In genomic region chr11:116285770-116286191, GRCm38 (mm10) we compare ENCODE assay signal across 12 mouse cellular contexts. TPM values are rescaled to one million over a fixed set of nuclear protein-coding genes. Genes with fewer than 3 reads are reported as not detected.
A peak's percentile ranks its signal among the peaks of the same experiment; 100 is the strongest.
DNase-seq lines count a peak whose midpoint lies in the region; ATAC-seq and TF ChIP-seq lines count a peak whose summit lies in the region.
"Had no signal": no experiment of that assay in that cellular context is flagged by ENCODE, and none has a peak within 500 bp of the region (broad histone marks: within the 10 kb centered on the region; RNA-seq: fewer than 3 reads in every experiment).

No protein-coding gene starts in this region.

- peaks cover 17% of the 10 kb centered on the region for H3K4me1 ChIP-seq in intestine, embryonic 14.5 days (replicated peaks; ENCODE audit: control insufficient read depth, insufficient read depth, low read length)
- no peaks in the 10 kb centered on the region for H3K4me1 ChIP-seq in intestine, postnatal 0 days (replicated peaks; ENCODE audit: control insufficient read depth, insufficient read depth, low read length)
- peaks cover 5% of the 10 kb centered on the region; the same call in 1 of the 2 replicates for H3K4me1 ChIP-seq in embryonic facial prominence, embryonic 11.5 days (ENCODE audit: control insufficient read depth, insufficient read depth, low read length)
- H3K4me1 ChIP-seq in hindbrain, postnatal 0 days (ENCODE audit: insufficient read depth, low read length): peaks cover 8% of the 10 kb centered on the region
- peaks cover 7% of the 10 kb centered on the region; the same call in 1 of the 2 replicates for H3K4me1 ChIP-seq in liver, postnatal 0 days (ENCODE audit: insufficient read depth)

- no peak overlapping the region for H3K4me2 ChIP-seq in intestine, embryonic 14.5 days (ENCODE audit: low read length)
- H3K4me2 ChIP-seq in intestine, postnatal 0 days (replicated peaks; ENCODE audit: low read depth): no peak overlapping the region
- H3K4me2 ChIP-seq in embryonic facial prominence, embryonic 11.5 days (ENCODE audit: low read depth, low read length): no peak overlapping the region
- H3K4me2 ChIP-seq in hindbrain, postnatal 0 days (ENCODE audit: low read depth, low read length): no peak overlapping the region
- H3K4me2 ChIP-seq in liver, postnatal 0 days (ENCODE audit: low read depth, low read length): no peak overlapping the region
- H3K4me2 ChIP-seq: heart, embryonic 13.5 days had no signal

- peaks cover 47% of the 10 kb centered on the region for H3K27me3 ChIP-seq in intestine, embryonic 14.5 days (replicated peaks; ENCODE audit: control insufficient read depth, insufficient read depth, low read length)
- H3K27me3 ChIP-seq in intestine, postnatal 0 days (replicated peaks; ENCODE audit: control insufficient read depth, insufficient read depth, low read length): peaks cover 42% of the 10 kb centered on the region
- H3K27me3 ChIP-seq in embryonic facial prominence, embryonic 11.5 days (ENCODE audit: control insufficient read depth, insufficient read depth, low read length): peaks cover 33% of the 10 kb centered on the region
- peaks cover 25% of the 10 kb centered on the region for H3K27me3 ChIP-seq in hindbrain, postnatal 0 days (ENCODE audit: insufficient read depth, low read length)
- H3K27me3 ChIP-seq in liver, postnatal 0 days (ENCODE audit: insufficient read depth, low read length): peaks cover 44% of the 10 kb centered on the region

- H3K9ac ChIP-seq in intestine, embryonic 14.5 days (ENCODE audit: low read length): no peak overlapping the region
- no peak overlapping the region for H3K9ac ChIP-seq in intestine, postnatal 0 days (ENCODE audit: low read depth, low read length)
- no peak overlapping the region for H3K9ac ChIP-seq in embryonic facial prominence, embryonic 11.5 days (replicated peaks; ENCODE audit: low read length)
- H3K9ac ChIP-seq in hindbrain, postnatal 0 days (replicated peaks; ENCODE audit: low read length): no peak overlapping the region
- H3K9ac ChIP-seq in liver, postnatal 0 days (replicated peaks): no peak overlapping the region
- H3K9ac ChIP-seq: heart, embryonic 13.5 days had no signal

- no peak overlapping the region for H3K4me3 ChIP-seq in intestine, embryonic 14.5 days (ENCODE audit: low read depth, low read length)
- H3K4me3 ChIP-seq in intestine, postnatal 0 days (ENCODE audit: low read depth, low read length): no peak overlapping the region
- H3K4me3 ChIP-seq in embryonic facial prominence, embryonic 11.5 days (ENCODE audit: low read depth, low read length): no peak overlapping the region
- H3K4me3 ChIP-seq in hindbrain, postnatal 0 days (ENCODE audit: low read length): no peak overlapping the region
- no peak overlapping the region for H3K4me3 ChIP-seq in liver, postnatal 0 days (ENCODE audit: low read depth, low read length)
- H3K4me3 ChIP-seq: heart, embryonic 13.5 days had no signal

- WGBS in intestine, embryonic 14.5 days: 48% methylated on average over 7 of the region's 7 CpGs
- WGBS in intestine, postnatal 0 days: 61% methylated on average over 7 of the region's 7 CpGs
- 72% methylated on average over 7 of the region's 7 CpGs for WGBS in embryonic facial prominence, embryonic 11.5 days
- WGBS in hindbrain, postnatal 0 days: 38% methylated on average over 7 of the region's 7 CpGs
- 66% methylated on average over 7 of the region's 7 CpGs for WGBS in liver, postnatal 0 days (ENCODE audit: insufficient replicate concordance)

- peaks cover 23% of the 10 kb centered on the region for H3K36me3 ChIP-seq in intestine, embryonic 14.5 days (ENCODE audit: control insufficient read depth, insufficient read depth, low read length)
- H3K36me3 ChIP-seq in intestine, postnatal 0 days (ENCODE audit: control insufficient read depth, insufficient read depth): peaks cover 21% of the 10 kb centered on the region
- H3K36me3 ChIP-seq in embryonic facial prominence, embryonic 11.5 days (replicated peaks; ENCODE audit: control insufficient read depth, insufficient read depth, low read depth, low read length): peaks cover 3% of the 10 kb centered on the region; the same call in 1 of the 2 replicates
- peaks cover 32% of the 10 kb centered on the region for H3K36me3 ChIP-seq in hindbrain, postnatal 0 days (ENCODE audit: insufficient read depth, low read length)
- H3K36me3 ChIP-seq in liver, postnatal 0 days (replicated peaks; ENCODE audit: insufficient read depth, low read length): peaks cover 8% of the 10 kb centered on the region

- TF ChIP-seq CTCF in intestine, postnatal 0 days (IDR thresholded peaks at IDR 0.05; ENCODE audit: low read depth): no peak
- no peak for TF ChIP-seq CTCF in hindbrain, postnatal 0 days (IDR thresholded peaks at IDR 0.05; ENCODE audit: low read depth)
- TF ChIP-seq CTCF in liver, postnatal 0 days (IDR thresholded peaks at IDR 0.05; ENCODE audit: low read depth): no peak

- H3K27ac ChIP-seq in intestine, embryonic 14.5 days (ENCODE audit: low read depth): peak overlapping the region; percentile 29; the same call in 1 of the 2 replicates
- no peak overlapping the region for H3K27ac ChIP-seq in intestine, postnatal 0 days (ENCODE audit: low read depth, low read length)
- no peak overlapping the region for H3K27ac ChIP-seq in embryonic facial prominence, embryonic 11.5 days (replicated peaks; ENCODE audit: low read depth, low read length)
- H3K27ac ChIP-seq in hindbrain, postnatal 0 days: no peak overlapping the region
- no peak overlapping the region for H3K27ac ChIP-seq in liver, postnatal 0 days (ENCODE audit: low read depth)
- H3K27ac ChIP-seq: heart, embryonic 13.5 days had no signal

- H3K9me3 ChIP-seq in intestine, embryonic 14.5 days (ENCODE audit: control insufficient read depth, low read length): no peaks in the 10 kb centered on the region
- H3K9me3 ChIP-seq in intestine, postnatal 0 days (ENCODE audit: control insufficient read depth): no peaks in the 10 kb centered on the region
- H3K9me3 ChIP-seq in embryonic facial prominence, embryonic 11.5 days (replicated peaks; ENCODE audit: control insufficient read depth, low read length): no peaks in the 10 kb centered on the region
- no peaks in the 10 kb centered on the region for H3K9me3 ChIP-seq in hindbrain, postnatal 0 days (ENCODE audit: low read length)
- no peaks in the 10 kb centered on the region for H3K9me3 ChIP-seq in liver, postnatal 0 days (ENCODE audit: low read length)
- H3K9me3 ChIP-seq: heart, embryonic 13.5 days had no signal

- TF ChIP-seq EP300 in liver, postnatal 0 days (IDR thresholded peaks at IDR 0.05; ENCODE audit: low read depth): no peak

- ATAC-seq in intestine, embryonic 14.5 days (replicated peaks; ENCODE audit: low FRiP score, low TSS enrichment, low read depth): no peak
- no peak for ATAC-seq in intestine, postnatal 0 days
- peak; percentile 54; the same call in 1 of the 2 replicates for ATAC-seq in embryonic facial prominence, embryonic 11.5 days (replicated peaks; ENCODE audit: insufficient number of reproducible peaks, low FRiP score, low TSS enrichment, low read depth)
- ATAC-seq in hindbrain, postnatal 0 days: peak; percentile 60
- no peak for ATAC-seq in liver, postnatal 0 days

- no peak for DNase-seq in intestine, embryonic 14.5 days (ENCODE audit: low spot score)
- DNase-seq in embryonic facial prominence, embryonic 11.5 days (ENCODE audit: low spot score): no peak
- DNase-seq in hindbrain, postnatal 0 days (ENCODE audit: low spot score): peak; percentile 65
- DNase-seq in lung, postnatal 4 days: peak; percentile 19 to 71
- DNase-seq in thymus, postnatal 10 days (ENCODE audit: low spot score in 2 of 2): no peak
- no peak for DNase-seq in thymus, postnatal 4 days
- no peak for DNase-seq in liver, postnatal 0 days
- DNase-seq: cerebellum, adult 11 months had no signal

RNA-seq across cellular contexts. Expression of gene Galr2, which starts 5.0 kb away (rescaled TPM):
- polyA plus RNA-seq in intestine, embryonic 14.5 days (2014; fragmentation: Nextera tagmentation; extraction: Ambion mirVana): 0.11 and 0.15 TPM in 2 replicates
- polyA plus RNA-seq in intestine, postnatal 0 days (2015; fragmentation: Nextera tagmentation; extraction: Ambion mirVana): 0.10 and 0.29 TPM in 2 replicates
- 0.11 and 0.52 TPM in 2 replicates for polyA plus RNA-seq in embryonic facial prominence, embryonic 11.5 days (2014; fragmentation: Nextera tagmentation; extraction: Ambion mirVana)
- 0.40 TPM in 1 of 2 replicates, not detected in the other for total RNA-seq in hindbrain, postnatal 0 days (2014; rRNA removed)
- polyA plus RNA-seq in hindbrain, postnatal 0 days (2015; fragmentation: Nextera tagmentation; extraction: Ambion mirVana): 0.34 and 0.44 TPM in 2 replicates
- not detected in 2 replicates for polyA plus RNA-seq in liver, postnatal 0 days (2015; fragmentation: Nextera tagmentation; extraction: Ambion mirVana)
- total RNA-seq: left cerebral cortex, adult 8-10 months; megakaryocyte progenitor cell, adult 5-6 weeks had no signal
- polyA plus RNA-seq: heart, embryonic 13.5 days had no signal

RNA-seq across cellular contexts. Expression of gene Srp68, which starts 11.8 kb away (rescaled TPM):
- polyA plus RNA-seq in intestine, embryonic 14.5 days (2014; fragmentation: Nextera tagmentation; extraction: Ambion mirVana): 78.1 and 83.2 TPM in 2 replicates
- 45.2 and 48.7 TPM in 2 replicates for polyA plus RNA-seq in intestine, postnatal 0 days (2015; fragmentation: Nextera tagmentation; extraction: Ambion mirVana)
- 78.7 and 80.5 TPM in 2 replicates for polyA plus RNA-seq in embryonic facial prominence, embryonic 11.5 days (2014; fragmentation: Nextera tagmentation; extraction: Ambion mirVana)
- 18.3 and 22.5 TPM in 2 replicates for total RNA-seq in hindbrain, postnatal 0 days (2014; rRNA removed)
- polyA plus RNA-seq in hindbrain, postnatal 0 days (2015; fragmentation: Nextera tagmentation; extraction: Ambion mirVana): 50.4 and 50.8 TPM in 2 replicates
- polyA plus RNA-seq in liver, postnatal 0 days (2015; fragmentation: Nextera tagmentation; extraction: Ambion mirVana): 20.9 and 23.8 TPM in 2 replicates

RNA-seq across cellular contexts. Expression of gene Exoc7, which starts 21.3 kb away (rescaled TPM):
- 63.8 TPM in 2 replicates for polyA plus RNA-seq in intestine, embryonic 14.5 days (2014; fragmentation: Nextera tagmentation; extraction: Ambion mirVana)
- 44.6 and 49.2 TPM in 2 replicates for polyA plus RNA-seq in intestine, postnatal 0 days (2015; fragmentation: Nextera tagmentation; extraction: Ambion mirVana)
- 64.1 and 64.2 TPM in 2 replicates for polyA plus RNA-seq in embryonic facial prominence, embryonic 11.5 days (2014; fragmentation: Nextera tagmentation; extraction: Ambion mirVana)
- total RNA-seq in hindbrain, postnatal 0 days (2014; rRNA removed): 84.6 and 95.3 TPM in 2 replicates
- polyA plus RNA-seq in hindbrain, postnatal 0 days (2015; fragmentation: Nextera tagmentation; extraction: Ambion mirVana): 128 TPM in 2 replicates
- 18.1 and 18.4 TPM in 2 replicates for polyA plus RNA-seq in liver, postnatal 0 days (2015; fragmentation: Nextera tagmentation; extraction: Ambion mirVana)

RNA-seq across cellular contexts. Expression of gene Evpl, which starts 47.9 kb away (rescaled TPM):
- polyA plus RNA-seq in intestine, embryonic 14.5 days (2014; fragmentation: Nextera tagmentation; extraction: Ambion mirVana): 3.2 and 3.7 TPM in 2 replicates
- polyA plus RNA-seq in intestine, postnatal 0 days (2015; fragmentation: Nextera tagmentation; extraction: Ambion mirVana): 1.2 and 1.3 TPM in 2 replicates
- 0.73 and 0.88 TPM in 2 replicates for polyA plus RNA-seq in embryonic facial prominence, embryonic 11.5 days (2014; fragmentation: Nextera tagmentation; extraction: Ambion mirVana)
- 2.8 and 2.9 TPM in 2 replicates for total RNA-seq in hindbrain, postnatal 0 days (2014; rRNA removed)
- 1.6 TPM in 2 replicates for polyA plus RNA-seq in hindbrain, postnatal 0 days (2015; fragmentation: Nextera tagmentation; extraction: Ambion mirVana)
- 0.06 and 0.07 TPM in 2 replicates for polyA plus RNA-seq in liver, postnatal 0 days (2015; fragmentation: Nextera tagmentation; extraction: Ambion mirVana)

RNA-seq across cellular contexts. Expression of gene Foxj1, which starts 49.4 kb away (rescaled TPM):
- polyA plus RNA-seq in intestine, embryonic 14.5 days (2014; fragmentation: Nextera tagmentation; extraction: Ambion mirVana): 0.95 and 0.97 TPM in 2 replicates
- polyA plus RNA-seq in intestine, postnatal 0 days (2015; fragmentation: Nextera tagmentation; extraction: Ambion mirVana): 0.09 TPM in 1 of 2 replicates, not detected in the other
- 0.43 and 0.79 TPM in 2 replicates for polyA plus RNA-seq in embryonic facial prominence, embryonic 11.5 days (2014; fragmentation: Nextera tagmentation; extraction: Ambion mirVana)
- 37.6 and 40.0 TPM in 2 replicates for total RNA-seq in hindbrain, postnatal 0 days (2014; rRNA removed)
- polyA plus RNA-seq in hindbrain, postnatal 0 days (2015; fragmentation: Nextera tagmentation; extraction: Ambion mirVana): 15.5 and 16.6 TPM in 2 replicates
- polyA plus RNA-seq in liver, postnatal 0 days (2015; fragmentation: Nextera tagmentation; extraction: Ambion mirVana): 0.07 and 0.14 TPM in 2 replicates
- total RNA-seq: megakaryocyte progenitor cell, adult 5-6 weeks had no signal

Comparison
In these comparisons a context has a peak if more than half of its experiments do, and no peak if none do; other contexts are left out.
1. ATAC-seq: peak in embryonic facial prominence, embryonic 11.5 days (single experiment) and hindbrain, postnatal 0 days (single experiment); none in intestine, embryonic 14.5 days (single experiment), intestine, postnatal 0 days (single experiment) and liver, postnatal 0 days (single experiment).
2. DNase-seq: peak in hindbrain, postnatal 0 days (single experiment) and lung, postnatal 4 days (2 of 2); none in intestine, embryonic 14.5 days (single experiment), embryonic facial prominence, embryonic 11.5 days (single experiment), thymus, postnatal 10 days (0 of 2), thymus, postnatal 4 days (single experiment) and liver, postnatal 0 days (single experiment).